Mouse (Mus musculus): ENCODE measurements around the gene Gcg. TPM values are rescaled to one million over a fixed set of nuclear protein-coding genes. Genes with fewer than 3 reads are reported as not detected.

Gene Gcg
- polyA plus RNA-seq, 1 experiment from 2014 or later = 3.8 TPM

DNA sequence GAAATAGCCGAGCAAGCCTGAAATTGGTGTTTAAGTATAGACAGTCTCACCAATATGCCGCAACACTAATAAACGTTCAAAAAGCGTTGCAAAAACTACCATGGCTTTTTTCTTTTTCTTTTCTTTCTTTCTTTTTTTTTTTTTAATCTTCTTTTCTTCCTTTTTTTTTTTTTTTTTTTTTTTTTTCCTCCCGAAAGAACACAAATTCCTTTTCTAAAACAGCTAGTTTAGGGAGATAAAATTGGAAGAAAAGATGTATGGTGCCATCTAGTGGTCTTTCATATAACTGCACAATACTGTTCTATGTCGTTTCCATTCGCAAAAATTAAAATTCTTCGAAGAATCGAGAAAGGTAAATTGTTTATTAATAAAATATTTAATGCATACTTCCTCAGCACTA is 25.4 kb downstream of the Gcg start:
- peaks cover 21% of the 10 kb centered on the region for H3K4me1 ChIP-seq
- H3K27ac ChIP-seq (replicated peaks) = no peak overlapping the region
- no peak for ATAC-seq (replicated peaks)
- H3K27me3 ChIP-seq = no peaks in the 10 kb centered on the region
- H3K36me3 ChIP-seq = no peaks in the 10 kb centered on the region
- H3K9ac ChIP-seq (replicated peaks) = no peak overlapping the region
- no peak overlapping the region for H3K4me3 ChIP-seq
- no peaks in the 10 kb centered on the region for H3K9me3 ChIP-seq
- 34% methylated on average over 9 of the region's 9 CpGs for WGBS
- H3K4me2 ChIP-seq (replicated peaks) = no peak overlapping the region

DNA sequence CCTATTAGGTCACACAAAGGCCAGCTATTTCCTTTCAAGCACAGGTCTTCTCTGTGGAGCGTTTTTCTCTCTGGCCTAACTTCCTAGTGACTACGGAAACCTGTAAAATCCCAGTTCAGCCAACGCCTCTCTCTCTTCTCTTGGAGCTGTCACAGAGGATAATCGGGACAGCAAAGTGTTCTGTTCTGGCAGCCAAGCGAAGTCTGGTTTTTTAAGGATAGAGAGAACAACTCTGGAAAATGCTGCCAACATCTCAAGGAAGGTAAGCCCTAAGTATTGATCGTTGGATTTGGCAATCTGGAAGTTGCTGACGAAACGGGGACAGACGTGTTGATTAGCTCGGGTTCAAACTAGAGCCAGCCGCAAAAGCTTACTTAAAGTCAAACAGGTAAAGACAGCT is 28.5 kb downstream of the Gcg start:
- Histone ChIP-seq H3K9me3 (no peaks in the 10 kb centered on the region), H3K4me1 (peaks cover 11% of the 10 kb centered on the region), H3K27ac (replicated peaks) (no peak overlapping the region), H3K36me3 (no peaks in the 10 kb centered on the region), H3K4me2 (replicated peaks) (no peak overlapping the region), H3K4me3 (no peak overlapping the region), H3K27me3 (no peaks in the 10 kb centered on the region), H3K9ac (replicated peaks) (no peak overlapping the region)
- 75% methylated on average over 11 of the region's 11 CpGs for WGBS
- ATAC-seq (replicated peaks) = no peak

DNA sequence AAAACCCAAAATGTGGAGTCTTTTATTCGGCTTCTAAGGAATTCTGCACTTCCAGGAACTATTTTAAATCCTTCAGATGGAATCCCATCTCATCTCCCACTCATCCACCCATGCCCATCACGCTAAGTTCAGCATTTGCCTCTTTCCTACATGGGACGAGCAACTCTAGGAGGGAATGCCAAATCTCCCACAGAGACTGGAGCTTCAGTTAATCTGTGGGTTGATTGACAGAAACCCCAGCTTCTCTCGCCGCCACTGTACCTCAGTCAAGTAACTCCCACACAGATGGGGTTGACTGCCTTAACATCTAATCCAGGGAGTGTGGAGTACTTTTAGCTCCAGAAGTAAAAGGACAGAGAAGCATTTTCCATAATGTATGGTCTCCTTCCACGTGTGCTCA is 29.4 kb downstream of the Gcg start:
- no peaks in the 10 kb centered on the region for H3K9me3 ChIP-seq
- no peak overlapping the region for H3K27ac ChIP-seq (replicated peaks)
- H3K4me2 ChIP-seq (replicated peaks) = no peak overlapping the region
- no peak for ATAC-seq (replicated peaks)
- H3K4me1 ChIP-seq = peaks cover 6% of the 10 kb centered on the region; the same call in 1 of the 2 replicates
- whole genome bisulfite sequencing = 80% methylated on average over 6 of the region's 6 CpGs
- no peaks in the 10 kb centered on the region for H3K36me3 ChIP-seq
- H3K4me3 ChIP-seq = no peak overlapping the region
- H3K9ac ChIP-seq (replicated peaks) = no peak overlapping the region
- no peaks in the 10 kb centered on the region for H3K27me3 ChIP-seq

DNA sequence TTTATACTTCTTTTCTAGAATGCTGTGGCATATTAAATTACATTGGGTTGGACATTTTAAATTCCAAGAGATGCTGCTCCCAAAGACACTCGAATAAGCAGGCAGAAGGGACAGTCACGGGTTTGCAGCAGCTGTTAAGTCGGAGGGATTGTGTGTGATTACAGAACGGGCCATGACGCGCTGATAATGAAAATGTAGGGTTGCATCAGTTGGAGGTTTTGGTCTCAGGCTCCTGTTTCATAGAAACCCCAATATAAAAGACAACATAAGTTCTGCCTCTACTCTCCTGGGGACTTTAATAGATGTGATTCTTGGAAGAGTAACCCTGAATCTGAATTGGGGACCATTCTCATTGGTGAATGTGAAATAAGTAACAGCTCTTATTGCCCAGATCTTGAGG is 33.1 kb downstream of the Gcg start:
- H3K9ac ChIP-seq (replicated peaks) = no peak overlapping the region
- H3K4me3 ChIP-seq = no peak overlapping the region
- H3K36me3 ChIP-seq = no peaks in the 10 kb centered on the region
- no peaks in the 10 kb centered on the region for H3K9me3 ChIP-seq
- H3K4me1 ChIP-seq = no peaks in the 10 kb centered on the region
- H3K4me2 ChIP-seq (replicated peaks) = no peak overlapping the region
- H3K27ac ChIP-seq (replicated peaks) = no peak overlapping the region
- no peak for ATAC-seq (replicated peaks)
- 92% methylated on average over 6 of the region's 6 CpGs for WGBS
- H3K27me3 ChIP-seq = no peaks in the 10 kb centered on the region

DNA sequence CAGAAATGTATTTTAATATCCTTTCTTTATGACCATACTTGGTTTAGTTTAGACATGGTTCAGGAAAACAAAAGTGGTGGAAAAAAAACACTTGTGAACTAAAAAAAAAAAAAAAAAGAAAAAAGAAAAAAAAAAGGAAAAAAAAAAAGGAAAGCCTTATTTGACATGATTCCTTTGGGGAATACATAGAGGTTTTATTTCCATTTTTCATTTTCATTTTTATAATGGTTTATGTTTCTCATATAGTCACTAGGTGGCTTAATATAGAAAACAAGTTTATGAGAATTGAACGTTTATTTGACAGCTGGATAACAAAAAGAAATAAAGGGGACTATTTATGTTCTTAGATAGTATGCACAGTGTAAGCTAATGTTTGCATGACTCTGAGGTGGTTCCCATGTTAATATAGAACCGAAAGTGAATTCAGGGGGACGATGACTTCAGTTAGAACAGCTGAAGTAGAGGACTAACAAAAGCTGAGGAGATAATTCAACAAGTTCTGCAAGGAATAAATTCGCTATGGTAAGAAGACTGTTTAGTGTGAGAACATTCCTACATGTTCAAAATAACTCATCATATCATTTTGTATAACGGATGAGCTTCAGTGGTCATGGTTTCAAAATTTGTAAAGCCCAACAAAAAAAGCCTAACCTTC is 33.6 kb downstream of the Gcg start:
- Histone ChIP-seq H3K36me3 (no peaks in the 10 kb centered on the region), H3K4me3 (no peak overlapping the region), H3K4me2 (replicated peaks) (no peak overlapping the region), H3K9ac (replicated peaks) (no peak overlapping the region), H3K4me1 (no peaks in the 10 kb centered on the region), H3K9me3 (no peaks in the 10 kb centered on the region), H3K27me3 (no peaks in the 10 kb centered on the region), H3K27ac (replicated peaks) (no peak overlapping the region)
- 93% methylated on average over 5 of the region's 5 CpGs for WGBS
- no peak for ATAC-seq (replicated peaks)

DNA sequence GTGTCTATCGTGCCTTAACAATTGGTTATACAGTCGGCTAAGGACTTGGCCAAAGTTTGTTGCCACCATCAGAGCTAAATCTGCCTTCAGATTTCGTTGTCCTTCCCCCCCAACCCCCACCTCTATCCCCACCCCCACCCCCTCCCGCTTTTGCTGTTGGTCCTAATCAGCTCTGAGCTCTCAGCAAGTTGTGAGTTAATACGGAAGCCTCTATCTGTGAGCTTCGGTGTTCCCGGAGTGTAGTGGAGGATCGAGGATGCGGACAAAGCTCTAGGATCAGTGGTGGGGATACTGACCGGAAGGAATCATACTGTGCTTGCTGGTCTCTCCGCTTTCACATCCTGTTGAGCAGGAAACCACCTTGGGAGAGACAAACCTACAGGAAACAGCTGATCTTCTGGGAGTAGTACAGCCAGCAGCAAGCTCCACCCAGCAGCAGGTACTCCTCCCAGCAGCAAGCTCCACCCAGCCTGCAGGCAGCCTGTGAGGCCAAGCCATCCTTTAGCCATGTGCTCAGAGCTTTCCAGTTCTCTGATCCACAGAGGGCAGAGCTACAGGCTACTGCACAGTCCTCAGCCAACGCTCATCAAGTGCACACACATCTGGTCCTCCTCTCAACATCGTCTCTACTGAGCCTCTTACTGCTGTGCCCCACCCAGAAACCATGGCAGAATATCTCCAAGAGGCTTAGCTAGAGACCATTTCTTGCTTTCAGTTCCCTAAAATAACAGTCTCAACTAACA is 42.5 kb downstream of the Gcg start:
- 72% methylated on average over 13 of the region's 13 CpGs for WGBS
- ATAC-seq (replicated peaks) = 0 out of 2 replicates have a peak, but pooled peaks have one; percentile 19

DNA sequence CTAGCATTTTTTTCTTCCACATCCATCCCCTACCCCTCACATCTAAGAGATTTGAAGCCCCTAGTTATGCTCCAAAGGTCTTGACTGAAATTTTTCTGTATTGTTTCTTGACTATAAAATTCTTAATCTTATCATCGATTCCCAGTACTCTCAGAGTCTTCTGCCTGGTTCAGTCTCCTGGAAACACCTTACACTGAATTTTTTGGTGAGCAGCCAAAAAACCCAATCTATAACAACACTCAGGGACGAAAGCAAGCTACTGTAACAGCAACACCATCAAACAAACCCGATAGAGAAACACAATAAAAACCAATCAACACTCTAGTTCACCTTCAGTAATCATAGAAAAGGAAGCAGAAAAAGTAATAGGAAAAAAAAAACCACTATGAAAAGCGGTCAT is 43.4 kb downstream of the Gcg start:
- ATAC-seq (replicated peaks) = no peak
- no peaks in the 10 kb centered on the region for H3K9me3 ChIP-seq
- no peak overlapping the region for H3K4me2 ChIP-seq (replicated peaks)
- H3K4me3 ChIP-seq = no peak overlapping the region
- no peak overlapping the region for H3K9ac ChIP-seq (replicated peaks)
- WGBS = 75% methylated on average over 4 of the region's 4 CpGs
- no peaks in the 10 kb centered on the region for H3K4me1 ChIP-seq
- no peaks in the 10 kb centered on the region for H3K27me3 ChIP-seq
- H3K36me3 ChIP-seq = no peaks in the 10 kb centered on the region
- no peak overlapping the region for H3K27ac ChIP-seq (replicated peaks)

More for the DNA sequence above, 42.5 kb downstream of the Gcg start:
- H3K9me3 ChIP-seq = no peaks in the 10 kb centered on the region
- no peak overlapping the region for H3K9ac ChIP-seq (replicated peaks)
- H3K4me1 ChIP-seq = no peaks in the 10 kb centered on the region
- H3K27ac ChIP-seq (replicated peaks) = no peak overlapping the region
- no peak overlapping the region for H3K4me2 ChIP-seq (replicated peaks)
- H3K36me3 ChIP-seq = no peaks in the 10 kb centered on the region
- H3K4me3 ChIP-seq = no peak overlapping the region
- no peaks in the 10 kb centered on the region for H3K27me3 ChIP-seq

DNA sequence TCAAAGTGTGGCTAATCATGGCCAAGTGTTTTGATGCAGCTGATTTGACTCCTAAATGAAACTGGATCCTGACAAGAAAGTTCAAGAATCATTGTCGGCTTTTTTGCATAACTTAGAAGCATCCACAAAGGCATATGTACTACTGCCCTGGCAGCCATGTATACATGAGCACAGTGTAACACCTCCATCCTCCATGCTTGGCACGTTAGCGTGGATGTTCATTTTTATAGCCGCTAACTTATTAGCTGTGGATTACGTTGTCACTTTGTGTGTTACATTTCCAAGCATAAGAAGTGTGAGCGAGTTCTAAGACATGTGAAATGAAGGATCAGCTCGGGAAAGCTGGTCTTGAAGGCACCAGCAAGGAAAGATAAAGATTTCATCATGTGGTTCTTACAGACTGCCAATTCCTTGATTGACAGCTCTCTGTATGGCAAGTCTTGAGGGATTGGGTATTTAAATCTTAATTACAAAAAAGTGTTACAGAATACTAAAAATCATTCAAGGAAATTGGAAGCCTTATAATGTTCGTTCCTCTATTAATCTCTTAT is 52.1 kb downstream of the Gcg start:
- Histone ChIP-seq H3K27me3 (no peaks in the 10 kb centered on the region), H3K4me3 (no peak overlapping the region), H3K9me3 (no peaks in the 10 kb centered on the region), H3K9ac (replicated peaks) (no peak overlapping the region), H3K4me1 (no peaks in the 10 kb centered on the region), H3K27ac (replicated peaks) (no peak overlapping the region), H3K4me2 (replicated peaks) (no peak overlapping the region), H3K36me3 (no peaks in the 10 kb centered on the region)
- no peak for ATAC-seq (replicated peaks)
- 66% methylated on average over 8 of the region's 8 CpGs for WGBS

DNA sequence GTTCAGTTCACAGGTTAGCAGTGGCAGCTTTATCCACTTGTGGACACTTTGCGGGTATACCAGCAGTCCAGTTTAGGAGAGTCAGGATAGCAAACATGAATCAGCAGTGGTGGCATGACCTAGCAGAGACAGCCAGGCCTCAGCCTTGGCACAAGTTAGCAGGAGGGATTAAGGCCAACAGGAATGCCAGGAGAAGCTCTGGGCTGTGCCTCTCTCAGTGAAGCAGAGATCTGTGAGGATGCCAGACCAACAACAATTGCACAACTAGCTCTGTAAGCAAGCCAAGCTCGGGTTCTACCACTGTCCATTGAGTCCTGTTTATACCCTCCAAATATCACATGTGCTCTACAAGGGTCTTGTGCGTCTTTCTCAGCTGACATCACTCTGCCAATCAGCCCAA is 57.5 kb downstream of the Gcg start:
- Histone ChIP-seq H3K4me1 (no peaks in the 10 kb centered on the region), H3K27me3 (no peaks in the 10 kb centered on the region), H3K4me2 (replicated peaks) (no peak overlapping the region), H3K36me3 (no peaks in the 10 kb centered on the region), H3K27ac (replicated peaks) (no peak overlapping the region), H3K9me3 (no peaks in the 10 kb centered on the region), H3K9ac (replicated peaks) (no peak overlapping the region), H3K4me3 (no peak overlapping the region)
- no peak for ATAC-seq (replicated peaks)
- 78% methylated on average over 3 of the region's 3 CpGs for WGBS

Other genes with a start within 250 kb of the Gcg start
- 1.5 and 1.6 TPM in 2 replicates for gene Dpp4, start 71.4 kb downstream of the Gcg start, polyA plus RNA-seq (2015; fragmentation: Nextera tagmentation; extraction: Ambion mirVana)
- gene Fap, start 90.4 kb upstream of the Gcg start, polyA plus RNA-seq (2015; fragmentation: Nextera tagmentation; extraction: Ambion mirVana) = 0.74 and 0.84 TPM in 2 replicates
- 0.77 and 1.1 TPM in 2 replicates for gene Ifih1, start 162.6 kb upstream of the Gcg start, polyA plus RNA-seq (2015; fragmentation: Nextera tagmentation; extraction: Ambion mirVana)
- gene Gca, start 180.6 kb upstream of the Gcg start, polyA plus RNA-seq (2015; fragmentation: Nextera tagmentation; extraction: Ambion mirVana) = 9.4 and 10.2 TPM in 2 replicates